Mouse (Mus musculus): ENCODE results near the gene Syn3.

DNA sequence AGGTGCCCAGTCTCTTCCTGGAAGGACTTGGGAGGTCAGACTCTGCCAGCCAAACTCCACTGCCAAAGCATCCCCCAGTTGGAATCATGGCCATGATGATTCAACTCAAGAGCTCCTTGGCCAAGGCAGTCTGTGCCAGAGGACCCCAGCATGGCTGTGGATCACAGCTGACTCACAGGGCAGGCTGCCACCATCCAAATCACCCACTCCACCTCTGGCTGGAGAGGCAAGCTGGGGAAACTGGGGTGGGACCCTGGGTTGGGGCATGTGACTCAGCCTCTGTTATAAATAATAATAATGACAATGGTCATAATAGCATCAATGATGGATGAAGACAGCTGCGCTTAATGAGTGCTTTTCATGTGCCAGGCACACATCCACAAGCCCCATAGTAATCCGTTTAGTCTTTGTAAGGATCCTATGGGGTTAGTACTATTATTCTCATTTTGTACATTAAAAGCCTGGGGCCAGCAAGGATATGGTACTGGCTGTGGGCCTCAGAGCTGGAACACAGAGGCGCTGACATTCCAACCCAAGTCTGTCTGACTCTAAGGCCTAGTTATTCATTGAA, 398.3 kb downstream of the Syn3 start:
- TF ChIP-seq GATA1 (IDR thresholded peaks at IDR 0.05; ENCODE audit: borderline replicate concordance, low read length) (no peak), FLI1 (IDR thresholded peaks at IDR 0.05; ENCODE audit: low read length) (no peak)
